Mouse (Mus musculus): ENCODE measurements around the gene Zswim8. TPM values are rescaled to one million over a fixed set of nuclear protein-coding genes. Genes with fewer than 3 reads are reported as not detected.
A peak's percentile ranks its signal among the peaks of the same experiment; 100 is the strongest.

The Zswim8 gene
- total RNA-seq, 2 experiments from 2014 or later, result 176 to 180 TPM

DNA sequence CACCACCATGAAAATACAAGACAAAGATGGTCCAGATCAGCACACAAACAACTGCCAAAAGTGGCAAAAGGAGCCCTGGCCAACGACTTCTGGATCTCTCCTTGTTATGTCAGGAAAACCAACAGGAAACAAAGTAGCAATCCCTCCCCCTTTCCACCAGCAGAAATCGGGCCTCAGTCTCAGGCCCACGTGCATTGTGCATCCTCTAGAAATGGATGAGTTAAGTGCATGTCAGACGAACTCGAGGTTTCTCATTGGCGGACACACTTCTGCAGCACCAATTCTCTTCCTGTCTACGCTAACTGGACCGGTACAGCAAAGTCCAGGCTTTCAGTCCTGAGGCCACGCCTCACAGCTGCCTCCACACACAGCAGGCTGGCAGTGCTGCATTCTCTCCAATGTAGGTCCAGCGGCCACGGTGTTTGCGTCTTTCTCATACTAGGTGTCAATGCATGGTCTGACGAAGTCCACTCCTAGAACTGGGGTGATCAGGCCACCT is 28.6 kb downstream of the Zswim8 start:
- intact Hi-C loops (cut with DNase I), result no loop called here
- H3K27ac ChIP-seq, result no peak overlapping the region
- no peak overlapping the region for H3K4me3 ChIP-seq
- TF ChIP-seq CTCF (IDR thresholded peaks at IDR 0.05), result no peak
- no peak for DNase-seq (ENCODE audit: extremely low spot score in 1 of 2, low spot score in 2 of 2)

- peak; percentile 64 for TF ChIP-seq CTCF (IDR thresholded peaks at IDR 0.05)
- Histone ChIP-seq H3K4me3 (no peak overlapping the region), H3K27ac (no peak overlapping the region)
- peak; percentile 37 to 52 for DNase-seq (ENCODE audit: extremely low spot score in 1 of 2, low spot score in 2 of 2)
- intact Hi-C loops (cut with DNase I), result no loop called here
Observed at GRCm38 (mm10) chr14:20737306-20737705, 30.0 kb downstream of the Zswim8 start.

DNA sequence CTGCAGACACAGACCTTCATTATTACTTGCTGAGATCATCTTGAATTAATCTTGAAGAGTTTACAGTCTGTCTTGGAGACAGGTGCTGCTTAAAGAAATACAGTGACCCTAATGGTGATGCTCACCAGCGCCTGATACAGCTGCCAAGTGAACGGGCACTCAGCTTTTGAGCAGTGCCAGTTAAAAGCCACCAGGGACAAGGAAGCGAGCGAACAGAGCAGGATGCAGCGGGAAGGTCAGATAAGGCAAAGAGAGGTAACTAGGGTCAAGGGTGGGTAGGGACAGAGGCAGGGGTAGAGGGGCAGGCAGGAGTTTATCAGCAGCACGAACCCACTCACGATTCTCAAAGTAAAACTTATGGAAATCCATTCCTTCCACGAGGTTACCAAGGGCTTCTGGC is 31.2 kb downstream of the Zswim8 start:
- no peak for TF ChIP-seq CTCF (IDR thresholded peaks at IDR 0.05)
- Histone ChIP-seq H3K27ac (no peak overlapping the region), H3K4me3 (no peak overlapping the region)
- intact Hi-C loops (cut with DNase I), result no loop called here
- DNase-seq (ENCODE audit: extremely low spot score in 1 of 2, low spot score in 2 of 2), result no peak

DNA sequence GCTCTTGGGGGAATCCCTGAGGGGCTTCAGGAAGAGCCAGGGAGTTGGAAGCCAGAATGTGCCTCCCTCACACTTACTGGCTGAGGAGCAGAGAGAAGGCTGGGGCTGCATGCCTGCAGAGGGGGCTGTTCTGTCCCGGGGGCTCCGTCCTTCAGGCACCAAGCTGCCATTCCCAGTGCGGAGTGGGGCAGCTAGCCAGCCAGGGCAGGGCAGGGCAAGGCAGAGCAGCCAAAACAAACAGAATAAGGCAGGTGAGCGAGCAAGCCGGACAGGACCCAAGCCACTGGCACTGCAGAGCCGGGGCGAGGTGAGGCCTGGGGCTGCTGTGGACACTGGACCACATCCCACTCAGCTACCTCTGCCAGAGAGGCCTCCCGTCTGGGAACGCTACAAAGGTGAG is 33.9 kb downstream of the Zswim8 start:
- TF ChIP-seq CTCF (IDR thresholded peaks at IDR 0.05), result no peak
- no peak overlapping the region for H3K27ac ChIP-seq
- no peak for DNase-seq (ENCODE audit: extremely low spot score in 1 of 2, low spot score in 2 of 2)
- no peak overlapping the region for H3K4me3 ChIP-seq
- intact Hi-C loops (cut with DNase I), result no loop called here

DNA sequence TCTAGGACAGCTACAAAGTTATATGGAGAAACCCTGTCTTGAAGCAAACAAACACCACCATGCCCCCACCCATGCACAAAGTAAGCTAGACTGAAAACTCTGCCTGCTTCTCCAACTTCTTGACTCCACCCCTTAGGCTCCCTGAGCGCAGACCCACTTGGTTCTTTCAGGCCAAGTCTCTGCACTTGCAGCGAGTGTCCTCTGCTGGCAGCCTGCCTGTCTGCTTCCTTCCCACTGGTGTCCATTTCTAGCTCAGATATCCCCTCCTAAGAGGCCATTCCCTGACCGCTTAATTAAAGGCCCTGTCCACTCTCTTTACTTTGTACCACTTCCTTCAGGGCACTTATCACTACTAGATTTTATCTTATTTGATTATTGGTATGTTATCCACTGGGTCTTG is 36.3 kb downstream of the Zswim8 start:
- Histone ChIP-seq H3K4me3 (no peak overlapping the region), H3K27ac (no peak overlapping the region)
- no peak; the same call in 1 of the 2 replicates for TF ChIP-seq CTCF (IDR thresholded peaks at IDR 0.05)
- intact Hi-C loops (cut with DNase I), result no loop called here
- no peak for DNase-seq (ENCODE audit: extremely low spot score in 1 of 2, low spot score in 2 of 2)

GRCm38 (mm10) chr14:20746935-20747334 is 39.6 kb downstream of the Zswim8 start:
- DNase-seq (ENCODE audit: extremely low spot score in 1 of 2, low spot score in 2 of 2), result no peak
- intact Hi-C loops (cut with DNase I), result loop anchor here (5.0 kb wide), 2 partner anchors 50 to 270 kb away; no protein-coding TSS in a partner anchor
- peak; percentile 53 for TF ChIP-seq CTCF (IDR thresholded peaks at IDR 0.05)
- peak overlapping the region; percentile 64; the same call in 1 of the 2 replicates for H3K27ac ChIP-seq
- no peak overlapping the region for H3K4me3 ChIP-seq

GRCm38 (mm10) chr14:20748388-20748787 is 41.0 kb downstream of the Zswim8 start:
- intact Hi-C loops (cut with DNase I), result loop anchor here (5.0 kb wide), 2 partner anchors 49 to 269 kb away; no protein-coding TSS in a partner anchor
- Histone ChIP-seq H3K4me3 (no peak overlapping the region), H3K27ac (no peak overlapping the region)
- no peak for DNase-seq (ENCODE audit: extremely low spot score in 1 of 2, low spot score in 2 of 2)
- TF ChIP-seq CTCF (IDR thresholded peaks at IDR 0.05), result no peak

DNA sequence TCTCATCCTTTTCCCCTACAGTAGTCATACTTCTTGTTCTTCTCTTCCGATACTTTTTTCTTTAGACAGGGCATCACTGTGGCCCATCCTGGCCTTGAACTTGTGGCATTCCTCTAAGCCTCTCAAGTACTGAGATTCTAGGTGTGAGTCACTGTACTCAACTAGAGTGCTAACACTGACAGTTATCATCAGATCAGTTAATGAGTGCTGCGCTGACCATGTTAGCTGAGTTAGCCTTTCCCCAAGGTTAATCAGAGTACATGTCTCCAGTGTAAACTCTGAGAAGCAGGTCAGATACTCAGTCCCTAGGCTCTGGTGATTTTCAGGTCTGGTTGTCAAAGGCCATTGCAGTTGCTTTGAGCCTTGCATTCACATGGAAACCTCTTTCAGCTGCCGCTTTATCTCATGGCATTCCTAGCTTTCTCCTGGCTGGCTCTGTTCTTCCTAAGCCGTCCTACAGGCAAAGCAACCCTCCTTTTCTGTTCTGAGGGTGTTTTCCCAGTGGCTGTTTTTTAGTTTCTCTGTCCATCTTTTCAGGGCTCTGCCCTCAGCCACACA is 42.2 kb downstream of the Zswim8 start:
- H3K27ac ChIP-seq, result no peak overlapping the region
- DNase-seq (ENCODE audit: extremely low spot score in 1 of 2, low spot score in 2 of 2), result no peak
- TF ChIP-seq CTCF (IDR thresholded peaks at IDR 0.05), result no peak
- no peak overlapping the region for H3K4me3 ChIP-seq
- intact Hi-C loops (cut with DNase I), result loop anchor here (5.0 kb wide), 2 partner anchors 48 to 268 kb away; no protein-coding TSS in a partner anchor

GRCm38 (mm10) chr14:20750503-20750902 is 43.2 kb downstream of the Zswim8 start:
- H3K27ac ChIP-seq, result no peak overlapping the region

GRCm38 (mm10) chr14:20753792-20754191 is 46.4 kb downstream of the Zswim8 start:
- Histone ChIP-seq H3K4me3 (no peak overlapping the region), H3K27ac (no peak overlapping the region)
- intact Hi-C loops (cut with DNase I), result no loop called here
- no peak for DNase-seq (ENCODE audit: extremely low spot score in 1 of 2, low spot score in 2 of 2)
- no peak for TF ChIP-seq CTCF (IDR thresholded peaks at IDR 0.05)

More at GRCm38 (mm10) chr14:20750503-20750902, 43.2 kb downstream of the Zswim8 start:
- no peak for DNase-seq (ENCODE audit: extremely low spot score in 1 of 2, low spot score in 2 of 2)
- intact Hi-C loops (cut with DNase I), result no loop called here
- H3K4me3 ChIP-seq, result no peak overlapping the region
- TF ChIP-seq CTCF (IDR thresholded peaks at IDR 0.05), result no peak

DNA sequence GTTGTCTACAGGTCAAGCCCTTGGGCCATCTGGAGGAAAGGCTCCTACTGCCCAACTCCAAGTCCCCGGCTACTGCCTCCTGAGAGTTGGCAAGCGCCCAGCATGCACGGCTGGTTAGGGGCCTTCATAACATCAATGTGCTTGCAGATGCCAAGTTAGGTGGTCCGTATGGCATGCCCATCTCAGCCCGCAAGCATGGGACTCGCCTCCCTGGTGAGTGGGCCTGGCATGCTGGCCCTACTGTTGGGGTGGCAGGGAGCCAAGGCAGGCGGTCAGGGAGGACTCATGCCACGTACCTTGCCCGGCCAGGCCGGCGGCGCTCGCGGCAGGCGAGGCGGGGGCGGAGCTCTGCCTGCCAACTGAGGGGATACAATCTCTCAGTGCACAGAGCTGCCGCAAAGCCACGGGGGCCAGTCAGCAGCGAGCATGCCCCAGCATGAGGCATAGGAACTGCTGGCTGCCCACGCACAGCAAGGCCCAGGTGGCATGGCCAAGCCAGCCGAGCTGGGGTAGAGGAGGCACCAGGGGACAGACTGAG is 50.1 kb downstream of the Zswim8 start:
- TF ChIP-seq CTCF (IDR thresholded peaks at IDR 0.05), result no peak
- intact Hi-C loops (cut with DNase I), result no loop called here
- no peak for DNase-seq (ENCODE audit: extremely low spot score in 1 of 2, low spot score in 2 of 2)
- no peak overlapping the region for H3K4me3 ChIP-seq
- H3K27ac ChIP-seq, result peak overlapping the region; percentile 55

DNA sequence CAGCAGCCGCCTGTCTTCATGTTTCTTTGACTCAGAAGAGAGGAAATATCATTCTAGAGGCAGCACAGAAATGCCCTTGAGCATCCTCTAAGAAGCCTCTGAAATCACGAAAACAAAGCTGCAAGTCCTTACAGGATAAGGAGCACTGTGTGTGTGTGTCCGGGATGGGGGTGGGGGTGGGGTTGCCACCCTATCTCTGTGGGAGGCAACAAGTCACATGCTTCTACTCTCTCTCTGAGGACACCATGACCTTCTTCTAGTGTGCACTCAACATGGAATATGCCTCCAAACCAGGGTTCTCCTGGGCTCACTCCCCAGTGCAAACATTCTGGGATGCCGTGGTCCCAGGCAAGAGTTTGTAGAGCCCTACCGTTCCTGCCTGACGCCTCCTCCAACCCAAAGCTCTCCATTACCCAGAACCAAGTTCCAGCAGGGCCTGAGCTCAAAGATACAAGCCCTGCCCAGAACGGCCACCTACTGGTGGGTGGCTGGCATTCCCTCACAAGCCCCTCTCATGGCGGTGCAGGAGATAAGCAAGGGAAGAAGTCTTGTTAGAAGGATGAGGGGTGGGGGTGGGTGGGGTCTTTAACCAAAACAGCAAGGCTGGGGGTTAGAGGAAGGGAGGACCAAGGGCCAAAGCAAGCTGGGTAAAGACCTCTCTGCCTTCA is 51.5 kb downstream of the Zswim8 start:
- no peak overlapping the region for H3K4me3 ChIP-seq
- intact Hi-C loops (cut with DNase I), result no loop called here
- no peak overlapping the region for H3K27ac ChIP-seq
- no peak; the same call in 1 of the 2 replicates for TF ChIP-seq CTCF (IDR thresholded peaks at IDR 0.05)
- no peak for DNase-seq (ENCODE audit: extremely low spot score in 1 of 2, low spot score in 2 of 2)

All from left cerebral cortex, adult 2 months (tissue).